Mouse (Mus musculus) erythroblast, embryonic 14.5 days (primary cell): ENCODE results near the gene Htra2.

Experiments used
- GATA1 ChIP-seq: IDR thresholded peaks from 2 replicates; pipeline ENCODE4 v1.6.1; 2012; ENCODE audit warnings: low read length, inconsistent platforms, mixed read lengths
- TAL1 ChIP-seq: IDR thresholded peaks from 3 replicates; pipeline ENCODE4 v1.6.1; 2012; ENCODE audit warnings: low read length, inconsistent platforms, mixed read lengths

- no peak for TF ChIP-seq TAL1
- no peak for TF ChIP-seq GATA1
Observed at GRCm38 (mm10) chr6:83020836-83021593, 34.1 kb downstream of the Htra2 start.
